Mouse (Mus musculus): Measurements from ENCODE around the gene Gm11032.

DNA sequence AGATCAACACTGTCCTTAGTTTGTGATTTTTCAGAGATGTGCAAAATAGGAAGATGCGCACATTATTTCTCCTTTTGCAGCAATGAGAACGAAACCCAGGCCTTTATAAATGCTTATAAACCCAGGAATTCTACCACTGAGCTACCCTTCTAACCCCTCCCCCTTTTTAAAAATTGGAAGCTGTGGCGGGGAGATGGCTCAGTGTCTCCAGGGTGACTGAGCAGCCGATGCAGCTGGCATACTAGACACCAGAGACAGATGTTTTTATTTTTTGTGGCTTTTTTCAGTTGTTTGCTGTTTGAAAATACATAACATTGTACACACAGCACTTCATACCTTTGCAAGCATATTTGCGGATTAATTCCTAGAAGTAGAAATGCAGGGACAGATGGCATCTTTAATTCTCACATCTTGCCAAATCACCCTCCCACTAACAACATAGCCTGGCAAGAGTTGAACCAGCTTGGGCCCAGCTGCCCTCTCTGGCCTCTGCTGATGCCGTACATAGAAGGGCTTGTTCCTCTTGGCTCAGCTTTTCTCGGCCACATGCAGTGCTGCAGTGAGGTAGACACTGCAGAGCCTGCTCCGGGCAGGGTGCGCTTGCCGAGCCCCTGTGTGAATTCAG lies 42.1 kb downstream of the Gm11032 start:
- TF ChIP-seq CTCF (IDR thresholded peaks at IDR 0.05), result no peak
- peak; percentile 14; the same call in 1 of the 2 replicates for TF ChIP-seq EP300 (IDR thresholded peaks at IDR 0.05)
